43 mouse cellular contexts compared by ENCODE assay signal in the genomic region with DNA sequence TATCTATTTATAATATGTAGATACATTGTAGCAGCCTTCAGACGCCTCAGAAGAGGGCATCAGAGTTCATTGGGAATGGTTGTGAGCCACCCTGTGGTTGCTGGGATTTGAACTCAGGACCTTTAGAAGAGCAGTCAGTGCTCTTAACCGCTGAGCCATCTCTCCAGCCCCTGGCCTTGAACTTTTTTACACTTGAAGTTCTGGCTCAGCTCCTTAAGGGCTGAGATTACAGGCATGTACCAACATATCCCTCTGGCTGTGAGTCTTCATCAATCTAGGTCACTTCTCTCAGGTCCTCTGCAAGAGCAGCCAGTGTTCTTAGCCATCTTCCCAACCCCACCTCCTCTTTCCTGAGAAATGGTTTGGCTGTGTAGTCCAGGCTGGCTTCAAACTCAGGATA. TPM values are rescaled to one million over a fixed set of nuclear protein-coding genes. Genes with fewer than 3 reads are reported as not detected.
"Had no signal": no experiment of that assay in that cellular context is flagged by ENCODE, and none has a peak within 500 bp of the region (broad histone marks: within the 10 kb centered on the region; RNA-seq: fewer than 3 reads in every experiment).

No protein-coding gene starts in this region.

- H3K9ac ChIP-seq: heart, embryonic 12.5 days; heart, embryonic 13.5 days; heart, embryonic 15.5 days; hindbrain, embryonic 12.5 days; hindbrain, embryonic 13.5 days; hindbrain, embryonic 14.5 days; hindbrain, embryonic 15.5 days; intestine, embryonic 15.5 days; kidney, embryonic 15.5 days had no signal

- DNase-seq: heart, postnatal 10 days; heart, postnatal 14 days; heart, postnatal 36 days; heart, postnatal 4 days; kidney, adult 11 months; kidney, adult 18-20 months; kidney, adult 2 months; kidney, adult 8-10 months; kidney, adult 9 months; kidney, postnatal 10 days; kidney, postnatal 14 days; kidney, postnatal 25 days; kidney, postnatal 36 days; kidney, postnatal 4 days; layer of hippocampus, adult 9-11 months; layer of hippocampus, postnatal 36 days had no signal

- H3K27ac ChIP-seq: heart, embryonic 10.5 days; heart, embryonic 13.5 days; heart, embryonic 15.5 days; hindbrain, embryonic 10.5 days; hindbrain, embryonic 12.5 days; hindbrain, embryonic 13.5 days; hindbrain, embryonic 14.5 days; hindbrain, embryonic 15.5 days; hindbrain, postnatal 0 days; intestine, embryonic 15.5 days; kidney, embryonic 15.5 days; kidney, postnatal 0 days; layer of hippocampus, adult 2 months had no signal

- H3K36me3 ChIP-seq: heart, embryonic 10.5 days; heart, embryonic 12.5 days; heart, embryonic 13.5 days; heart, embryonic 15.5 days; hindbrain, embryonic 10.5 days; hindbrain, embryonic 12.5 days; hindbrain, embryonic 13.5 days; hindbrain, embryonic 15.5 days; intestine, embryonic 15.5 days; kidney, embryonic 15.5 days had no signal

- H3K27me3 ChIP-seq: heart, embryonic 12.5 days; heart, embryonic 13.5 days; heart, embryonic 15.5 days; hindbrain, embryonic 12.5 days; hindbrain, embryonic 13.5 days; hindbrain, embryonic 15.5 days; intestine, embryonic 15.5 days; kidney, embryonic 15.5 days had no signal

- H3K9me3 ChIP-seq: heart, embryonic 10.5 days; heart, embryonic 12.5 days; heart, embryonic 13.5 days; heart, embryonic 15.5 days; hindbrain, embryonic 10.5 days; hindbrain, embryonic 12.5 days; hindbrain, embryonic 13.5 days; hindbrain, embryonic 15.5 days; intestine, embryonic 15.5 days; kidney, embryonic 15.5 days had no signal

- H3K4me2 ChIP-seq: heart, embryonic 11.5 days; heart, embryonic 12.5 days; heart, embryonic 13.5 days; heart, embryonic 15.5 days; hindbrain, embryonic 12.5 days; hindbrain, embryonic 13.5 days; hindbrain, embryonic 14.5 days; hindbrain, embryonic 15.5 days; intestine, embryonic 15.5 days; kidney, embryonic 15.5 days had no signal

- H3K4me1 ChIP-seq: heart, embryonic 10.5 days; heart, embryonic 15.5 days; hindbrain, embryonic 10.5 days; hindbrain, embryonic 12.5 days; hindbrain, embryonic 13.5 days; hindbrain, embryonic 15.5 days; intestine, embryonic 15.5 days had no signal

- H3K4me3 ChIP-seq: heart, embryonic 10.5 days; heart, embryonic 12.5 days; heart, embryonic 13.5 days; heart, embryonic 15.5 days; hindbrain, embryonic 10.5 days; hindbrain, embryonic 12.5 days; hindbrain, embryonic 13.5 days; hindbrain, embryonic 15.5 days; intestine, embryonic 15.5 days; kidney, embryonic 15.5 days; layer of hippocampus, adult 2 months had no signal

RNA-seq across cellular contexts. Expression of gene Hcar1, which starts 10.5 kb away (rescaled TPM):
- total RNA-seq: hematopoietic stem cell, adult 5-6 weeks had no signal
- polyA plus RNA-seq: heart, embryonic 10.5 days; heart, embryonic 11.5 days; hindbrain, embryonic 10.5 days; inflammation-experienced regulatory T-cells, adult 6 months had no signal

RNA-seq across cellular contexts. Expression of gene Hcar2, which starts 25.0 kb away (rescaled TPM):
- total RNA-seq: heart, postnatal 4 days; hindbrain, postnatal 0 days; layer of hippocampus, adult 2 months; layer of hippocampus, postnatal 10 days; left cerebral cortex, adult 18-20 months had no signal
- polyA plus RNA-seq: heart, embryonic 10.5 days; heart, embryonic 11.5 days; heart, embryonic 12.5 days; heart, embryonic 14.5 days; heart, embryonic 16.5 days; heart, postnatal 0 days; hindbrain, embryonic 11.5 days; hindbrain, embryonic 12.5 days; hindbrain, embryonic 13.5 days; hindbrain, embryonic 14.5 days; hindbrain, embryonic 15.5 days; hindbrain, embryonic 16.5 days; hindbrain, postnatal 0 days; kidney, embryonic 14.5 days; kidney, embryonic 16.5 days; kidney, postnatal 0 days had no signal

RNA-seq across cellular contexts. Expression of gene Gm43518, which starts 36.9 kb away (rescaled TPM):
- total RNA-seq: heart, postnatal 36 days had no signal
- polyA plus RNA-seq: large intestine, adult 2 months had no signal
